Mouse (Mus musculus): ENCODE measurements at regions not wholly inside any gene's neighbourhood (a gene's known extent, or its start where the extent isn't known, plus 50 kb on each side); places are given as distances from the start of the nearest gene placed in this dataset.

DNA sequence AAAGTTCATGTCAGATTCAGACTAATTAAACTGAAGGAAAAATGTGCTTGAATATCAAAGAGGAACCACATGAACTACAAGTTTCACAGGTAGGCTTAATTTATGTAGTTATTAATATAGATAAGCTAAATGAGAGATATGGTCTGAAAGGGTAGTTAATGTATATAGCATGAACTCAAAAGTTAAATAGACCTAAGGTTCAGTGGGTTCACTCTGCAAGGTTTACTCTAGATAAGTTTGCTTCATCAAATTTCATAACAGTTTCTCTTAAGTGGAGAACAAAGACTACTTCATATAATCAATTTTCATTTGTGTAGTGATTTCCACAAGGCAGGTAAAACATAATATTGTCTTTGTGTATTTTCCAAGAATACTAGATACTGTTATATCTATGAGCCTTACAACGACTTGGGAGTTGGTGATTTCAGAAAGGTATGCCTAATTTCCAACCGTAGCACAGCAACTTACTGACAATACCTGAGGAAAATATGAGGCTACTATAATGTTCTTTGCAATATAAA lies 656.2 kb downstream of the Trib2 start:
- no peaks in the 10 kb centered on the region for H3K36me3 ChIP-seq (ENCODE audit: poor library complexity, severe bottlenecking)

DNA sequence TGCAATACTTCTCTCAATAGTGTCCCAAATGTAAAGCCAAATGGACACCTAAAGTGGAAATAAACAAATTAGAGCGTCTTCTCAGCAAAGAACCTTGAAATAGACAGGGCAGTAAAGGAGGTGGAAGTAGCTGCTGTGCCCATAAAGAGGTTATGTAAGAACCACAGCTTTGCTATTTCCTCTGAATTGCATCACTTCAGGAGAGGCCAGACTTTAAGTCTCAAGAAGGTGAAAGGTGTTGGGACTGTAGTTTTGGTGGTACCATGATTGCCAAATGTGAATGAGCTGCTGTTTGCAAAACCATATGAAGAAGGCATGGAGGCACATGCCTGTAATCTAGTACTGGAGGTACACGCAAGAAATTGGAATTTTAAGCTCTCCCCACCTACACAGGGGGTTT lies 670.3 kb downstream of the Trib2 start:
- H3K27me3 ChIP-seq = no peaks in the 10 kb centered on the region
- no peaks in the 10 kb centered on the region for H3K9me3 ChIP-seq (replicated peaks)
- no peaks in the 10 kb centered on the region for H3K36me3 ChIP-seq (ENCODE audit: poor library complexity, severe bottlenecking)
- H3K4me1 ChIP-seq = no peaks in the 10 kb centered on the region
- no peak overlapping the region for H3K9ac ChIP-seq
- WGBS = 81% methylated on average over 2 of the region's 2 CpGs
- ATAC-seq = no peak
- no peak overlapping the region for H3K4me2 ChIP-seq
- no peak overlapping the region for H3K4me3 ChIP-seq
- H3K27ac ChIP-seq = no peak overlapping the region

More for the DNA sequence above, 656.2 kb downstream of the Trib2 start:
- H3K27me3 ChIP-seq = no peaks in the 10 kb centered on the region
- H3K9ac ChIP-seq = no peak overlapping the region
- H3K4me2 ChIP-seq = no peak overlapping the region
- no peak for ATAC-seq
- H3K4me1 ChIP-seq = no peaks in the 10 kb centered on the region
- H3K9me3 ChIP-seq (replicated peaks) = no peaks in the 10 kb centered on the region
- 92% methylated on average over 2 of the region's 2 CpGs for WGBS
- H3K4me3 ChIP-seq = no peak overlapping the region
- H3K27ac ChIP-seq = no peak overlapping the region

DNA sequence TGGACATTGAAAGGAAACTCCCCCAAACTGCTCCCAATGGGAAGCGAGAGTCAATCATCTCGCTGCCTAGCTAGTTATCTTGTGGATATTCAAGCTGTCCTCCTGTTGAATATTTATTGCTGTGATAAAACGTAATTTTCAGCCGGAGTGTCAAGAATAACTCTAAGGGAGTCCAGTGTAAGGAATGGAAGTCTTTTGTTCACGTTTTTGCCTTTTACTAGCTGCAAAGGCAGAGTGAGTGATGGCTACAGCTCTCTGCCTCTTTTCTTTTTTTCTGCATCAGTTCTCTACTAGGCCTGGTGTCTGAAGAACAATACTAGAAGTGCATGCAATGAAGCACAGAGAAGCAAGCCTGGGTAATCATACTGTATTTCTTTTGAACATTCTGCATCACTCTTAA lies 679.7 kb downstream of the Trib2 start:
- no peak; the same call in 1 of the 2 replicates for ATAC-seq
- no peak overlapping the region for H3K4me3 ChIP-seq
- WGBS = 60% methylated on average over 5 of the region's 5 CpGs

DNA sequence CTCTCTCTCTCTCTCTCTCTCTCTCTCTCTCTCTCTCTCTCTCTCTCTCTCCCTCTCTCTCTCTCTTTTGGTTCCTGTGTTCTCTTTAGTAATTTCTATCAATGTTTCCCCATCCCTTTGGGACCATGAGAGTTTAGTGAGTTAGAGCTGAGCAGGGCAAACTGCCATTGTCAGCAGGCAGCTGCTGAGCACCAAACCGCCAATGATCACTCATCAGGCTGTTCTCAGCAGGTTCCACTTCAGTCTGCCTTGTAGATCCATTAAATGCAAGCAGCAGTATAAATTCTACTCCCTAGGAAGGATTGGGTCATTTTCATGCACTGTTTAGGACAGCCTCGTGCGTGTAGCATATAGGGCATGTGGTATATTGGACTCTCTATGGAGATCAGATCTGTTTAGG lies 692.5 kb downstream of the Trib2 start:
- 72% methylated on average over 3 of the region's 3 CpGs for WGBS
- Histone ChIP-seq H3K4me1 (no peaks in the 10 kb centered on the region), H3K27ac (no peak overlapping the region), H3K4me3 (no peak overlapping the region), H3K9me3 (replicated peaks) (no peaks in the 10 kb centered on the region), H3K9ac (no peak overlapping the region), H3K27me3 (no peaks in the 10 kb centered on the region), H3K4me2 (no peak overlapping the region), H3K36me3 (ENCODE audit: poor library complexity, severe bottlenecking) (no peaks in the 10 kb centered on the region)
- no peak for ATAC-seq

More for the DNA sequence above, 679.7 kb downstream of the Trib2 start:
- Histone ChIP-seq H3K27ac (no peak overlapping the region), H3K4me1 (no peaks in the 10 kb centered on the region), H3K9me3 (replicated peaks) (no peaks in the 10 kb centered on the region), H3K4me2 (no peak overlapping the region), H3K27me3 (no peaks in the 10 kb centered on the region), H3K36me3 (ENCODE audit: poor library complexity, severe bottlenecking) (no peaks in the 10 kb centered on the region), H3K9ac (no peak overlapping the region)

GRCm38 (mm10) chr12:15122586-15123212 lies 694.0 kb downstream of the Trib2 start:
- Histone ChIP-seq H3K27me3 (no peaks in the 10 kb centered on the region), H3K9me3 (replicated peaks) (no peaks in the 10 kb centered on the region), H3K27ac (no peak overlapping the region), H3K9ac (no peak overlapping the region), H3K36me3 (ENCODE audit: poor library complexity, severe bottlenecking) (no peaks in the 10 kb centered on the region), H3K4me1 (no peaks in the 10 kb centered on the region), H3K4me2 (no peak overlapping the region), H3K4me3 (no peak overlapping the region)
- ATAC-seq = peak; percentile 67; the same call in 1 of the 2 replicates
- 83% methylated on average over 4 of the region's 4 CpGs for WGBS

DNA sequence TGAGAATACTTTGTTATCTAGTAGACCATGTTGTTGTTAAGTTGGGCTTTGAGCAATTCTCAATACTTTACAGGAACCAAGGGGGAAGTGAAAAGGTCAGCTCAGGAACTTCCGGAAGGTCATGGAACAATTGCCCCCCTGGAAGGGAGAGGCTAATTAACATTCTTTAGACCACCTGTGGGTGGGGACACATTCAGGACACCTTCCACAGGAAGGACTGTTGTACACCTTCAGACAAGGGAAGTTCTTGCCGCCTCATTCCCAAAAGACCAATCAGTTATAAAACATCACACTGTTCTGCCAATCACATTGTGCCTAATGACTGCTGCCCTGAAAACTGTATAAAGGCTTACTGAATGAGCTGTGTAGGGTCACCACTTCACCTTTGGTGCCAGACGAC lies 701.2 kb downstream of the Trib2 start:
- Histone ChIP-seq H3K4me3 (no peak overlapping the region), H3K9ac (no peak overlapping the region), H3K27me3 (no peaks in the 10 kb centered on the region), H3K4me1 (no peaks in the 10 kb centered on the region), H3K4me2 (no peak overlapping the region), H3K9me3 (replicated peaks) (no peaks in the 10 kb centered on the region), H3K36me3 (ENCODE audit: poor library complexity, severe bottlenecking) (no peaks in the 10 kb centered on the region), H3K27ac (no peak overlapping the region)
- ATAC-seq = no peak
- WGBS = 86% methylated on average over 3 of the region's 3 CpGs

DNA sequence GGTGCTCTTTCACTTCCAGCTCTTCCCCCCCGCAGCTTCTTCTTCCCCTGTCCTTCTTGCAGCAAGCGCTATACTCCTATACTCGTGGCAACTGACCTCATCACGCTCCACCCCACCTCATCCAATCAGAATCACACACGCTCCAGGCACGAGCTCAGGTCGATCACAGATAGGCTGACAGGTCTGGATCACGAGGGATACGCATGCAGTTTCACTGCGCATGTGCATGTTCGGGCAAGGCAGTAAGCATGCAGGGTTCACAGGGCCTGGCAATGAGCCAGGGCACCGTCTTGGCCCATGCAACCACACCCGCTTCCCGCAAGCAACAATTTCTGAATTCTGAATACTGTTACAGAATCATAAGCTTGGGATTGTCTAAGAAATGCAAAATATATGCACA lies 701.9 kb downstream of the Trib2 start:
- 93% methylated on average over 14 of the region's 14 CpGs for WGBS
- Histone ChIP-seq H3K4me1 (no peaks in the 10 kb centered on the region), H3K27ac (no peak overlapping the region), H3K9ac (no peak overlapping the region), H3K4me2 (no peak overlapping the region), H3K27me3 (no peaks in the 10 kb centered on the region), H3K4me3 (no peak overlapping the region), H3K36me3 (ENCODE audit: poor library complexity, severe bottlenecking) (no peaks in the 10 kb centered on the region), H3K9me3 (replicated peaks) (no peaks in the 10 kb centered on the region)
- no peak for ATAC-seq

DNA sequence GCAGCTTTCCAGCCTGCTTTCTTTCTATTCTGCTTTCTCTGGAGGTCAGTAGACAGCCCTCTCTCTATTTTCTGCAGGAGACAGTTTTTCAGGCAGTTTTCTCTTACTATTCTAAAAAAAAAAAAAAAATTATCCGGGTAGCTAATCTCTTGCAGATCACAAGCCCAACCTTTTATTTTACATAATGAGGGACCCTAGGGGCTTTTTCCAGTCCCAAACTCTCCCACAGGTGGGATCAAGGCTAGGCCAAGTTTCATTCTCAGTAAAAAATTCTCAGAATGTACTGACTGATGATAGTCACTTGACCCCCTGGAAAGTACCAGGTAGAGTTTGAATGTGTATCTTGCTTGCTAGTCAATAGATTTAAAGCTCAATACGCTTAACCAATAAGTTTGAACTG lies 705.7 kb downstream of the Trib2 start:
- Histone ChIP-seq H3K36me3 (ENCODE audit: poor library complexity, severe bottlenecking) (no peaks in the 10 kb centered on the region), H3K4me3 (no peak overlapping the region), H3K4me2 (no peak overlapping the region), H3K27me3 (no peaks in the 10 kb centered on the region), H3K9me3 (replicated peaks) (no peaks in the 10 kb centered on the region), H3K9ac (no peak overlapping the region), H3K27ac (no peak overlapping the region), H3K4me1 (no peaks in the 10 kb centered on the region)
- WGBS = 74% methylated on average over 2 of the region's 2 CpGs
- no peak for ATAC-seq

DNA sequence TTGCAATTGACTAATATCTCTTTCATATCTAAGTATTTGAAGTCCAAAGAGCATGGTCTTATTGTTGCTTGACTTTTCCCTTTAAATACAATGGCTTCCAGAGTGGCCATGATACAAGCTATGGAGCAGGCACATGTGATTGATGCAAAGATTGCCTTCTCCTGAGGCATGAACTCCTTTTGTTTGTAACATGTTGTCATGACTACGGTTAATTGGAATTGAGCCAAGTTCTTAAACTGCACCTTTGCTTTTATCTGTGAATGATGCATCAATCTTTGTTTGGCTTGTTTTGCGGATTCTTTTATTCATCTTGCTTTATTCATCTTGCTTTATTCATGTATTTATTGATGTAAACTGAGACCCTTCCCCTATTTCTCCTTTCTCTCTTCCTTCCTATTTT lies 711.8 kb downstream of the Trib2 start:
- Histone ChIP-seq H3K9ac (no peak overlapping the region), H3K36me3 (ENCODE audit: poor library complexity, severe bottlenecking) (no peaks in the 10 kb centered on the region), H3K4me1 (no peaks in the 10 kb centered on the region), H3K27ac (no peak overlapping the region), H3K4me3 (no peak overlapping the region), H3K9me3 (replicated peaks) (no peaks in the 10 kb centered on the region), H3K4me2 (no peak overlapping the region), H3K27me3 (no peaks in the 10 kb centered on the region)
- ATAC-seq = no peak
- 74% methylated on average over 2 of the region's 2 CpGs for WGBS

DNA sequence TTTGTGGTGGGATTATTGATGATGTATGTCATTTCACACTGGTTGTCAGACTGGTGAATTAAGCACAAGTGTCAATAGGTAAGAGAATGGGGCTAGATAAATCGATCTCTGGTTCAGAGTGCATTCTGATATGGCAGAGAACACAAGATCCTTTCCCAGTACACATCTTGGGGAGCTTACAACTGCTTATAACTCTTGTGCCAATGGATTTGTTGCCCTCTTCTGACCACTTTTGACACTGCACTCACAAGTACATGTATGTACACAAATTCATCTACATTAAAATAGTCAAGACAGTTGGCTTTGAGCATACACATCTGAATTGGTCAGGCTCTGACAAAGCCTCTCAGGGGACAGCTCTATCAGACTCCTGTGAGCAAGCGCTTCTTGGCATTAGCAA lies 738.1 kb downstream of the Trib2 start:
- Histone ChIP-seq H3K36me3 (ENCODE audit: poor library complexity, severe bottlenecking) (no peaks in the 10 kb centered on the region), H3K4me1 (no peaks in the 10 kb centered on the region), H3K9me3 (replicated peaks) (no peaks in the 10 kb centered on the region), H3K4me3 (no peak overlapping the region), H3K9ac (no peak overlapping the region), H3K27ac (no peak overlapping the region), H3K4me2 (no peak overlapping the region), H3K27me3 (no peaks in the 10 kb centered on the region)
- 64% methylated on average over 2 of the region's 2 CpGs for whole genome bisulfite sequencing
- peak; percentile 69; the same call in 1 of the 2 replicates for ATAC-seq

DNA sequence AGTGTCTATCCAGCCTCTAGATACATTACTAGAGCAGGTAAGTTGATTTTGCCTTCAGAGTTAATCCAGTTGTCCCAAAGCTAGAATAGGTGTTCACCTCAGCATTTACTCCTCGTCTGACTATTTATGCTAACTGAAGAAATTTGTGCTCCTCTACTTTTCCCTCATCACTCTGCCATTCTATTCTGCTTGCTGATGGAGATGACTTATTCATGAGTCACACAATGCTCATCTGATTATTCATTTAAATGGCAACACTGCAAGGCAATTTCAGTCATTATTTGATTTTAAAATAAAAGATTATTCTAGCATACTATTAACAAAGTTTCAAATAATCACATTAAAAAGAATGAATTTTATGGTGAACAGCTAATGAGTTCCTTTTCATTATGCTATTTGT lies 752.4 kb downstream of the Trib2 start:
- ATAC-seq = peak; percentile 65; the same call in 1 of the 2 replicates
- 51% methylated on average over 1 of the region's 1 CpGs for WGBS
- H3K4me2 ChIP-seq = no peak overlapping the region
- H3K4me3 ChIP-seq = no peak overlapping the region
- H3K27ac ChIP-seq = no peak overlapping the region
- H3K9ac ChIP-seq = no peak overlapping the region
- no peaks in the 10 kb centered on the region for H3K36me3 ChIP-seq (ENCODE audit: poor library complexity, severe bottlenecking)
- no peaks in the 10 kb centered on the region for H3K27me3 ChIP-seq
- no peaks in the 10 kb centered on the region for H3K9me3 ChIP-seq (replicated peaks)
- no peaks in the 10 kb centered on the region for H3K4me1 ChIP-seq

GRCm38 (mm10) chr12:15051387-15051786 lies 765.3 kb downstream of the Trib2 start:
- Histone ChIP-seq H3K4me1 (no peaks in the 10 kb centered on the region), H3K36me3 (ENCODE audit: poor library complexity, severe bottlenecking) (no peaks in the 10 kb centered on the region), H3K4me3 (no peak overlapping the region), H3K27ac (no peak overlapping the region), H3K9ac (no peak overlapping the region), H3K9me3 (replicated peaks) (no peaks in the 10 kb centered on the region), H3K4me2 (no peak overlapping the region), H3K27me3 (no peaks in the 10 kb centered on the region)
- WGBS = 91% methylated on average over 5 of the region's 5 CpGs
- no peak for ATAC-seq

- Histone ChIP-seq H3K4me3 (no peak overlapping the region), H3K4me2 (no peak overlapping the region), H3K4me1 (no peaks in the 10 kb centered on the region), H3K9ac (no peak overlapping the region), H3K36me3 (ENCODE audit: poor library complexity, severe bottlenecking) (no peaks in the 10 kb centered on the region), H3K27ac (no peak overlapping the region), H3K9me3 (replicated peaks) (no peaks in the 10 kb centered on the region), H3K27me3 (no peaks in the 10 kb centered on the region)
- WGBS = 72% methylated on average over 2 of the region's 2 CpGs
- ATAC-seq = peak; percentile 58; the same call in 1 of the 2 replicates
Measured at GRCm38 (mm10) chr12:15043264-15043663, 773.5 kb downstream of the Trib2 start.

Data from forebrain, embryonic 13.5 days (tissue).